Mouse (Mus musculus) small intestine, adult 2 months (tissue): ENCODE data around the gene Pdlim4.

Source experiments
- CTCF ChIP-seq: fragments of 200-500 bp; IDR thresholded peaks from 2 replicates; pipeline ENCODE4 v1.5.1; 2012; ENCODE audit warnings: low read depth, mild to moderate bottlenecking, control low read depth, inconsistent platforms, low read length, moderate library complexity, mixed read lengths; ENCODE audit not compliant: insufficient replicate concordance, insufficient read length; ENCODE audit errors: extremely low read depth
- POLR2A ChIP-seq: fragments of 200-500 bp; IDR thresholded peaks from 2 replicates; pipeline ENCODE4 v1.6.1; 2012; ENCODE audit warnings: low read depth, mild to moderate bottlenecking, control low read depth, inconsistent platforms, low read length, moderate library complexity

DNA sequence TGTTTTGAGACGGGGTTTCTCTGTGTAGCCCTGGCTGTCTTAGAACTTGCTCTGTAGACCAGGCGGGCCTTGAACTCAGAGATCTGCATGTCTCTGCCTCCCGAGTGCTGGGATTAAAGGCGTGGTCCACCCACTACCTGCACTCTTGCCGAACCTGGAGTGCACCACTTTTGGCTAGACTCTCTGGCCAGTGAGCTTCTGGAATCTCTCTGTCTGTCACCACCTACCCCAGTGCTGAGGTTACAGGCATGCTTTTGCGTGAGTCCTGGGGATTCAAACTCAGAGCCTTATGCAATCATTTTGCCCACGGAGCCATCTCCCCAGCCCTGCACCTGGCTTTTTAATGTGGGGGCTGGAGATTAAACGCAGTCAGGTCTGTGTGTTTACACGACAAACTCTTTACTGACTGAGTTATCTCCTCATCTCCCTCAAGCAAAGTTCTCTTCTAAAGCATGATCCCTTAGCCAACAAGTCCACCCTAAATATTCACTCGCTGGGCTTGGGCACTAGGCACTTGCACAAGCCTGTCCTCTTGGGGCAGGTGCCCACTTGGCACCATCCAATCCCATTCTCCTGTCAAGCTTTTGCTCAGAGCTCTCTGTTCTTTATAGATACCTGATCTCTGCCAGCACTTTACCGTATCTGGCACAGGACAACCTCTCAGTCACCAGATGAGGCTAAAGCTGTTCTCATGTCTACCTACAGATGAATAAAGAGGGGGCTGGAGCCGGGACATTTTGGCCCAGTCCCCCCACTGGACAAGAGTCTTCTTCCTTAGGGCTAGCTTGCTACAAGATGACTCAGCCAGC is 3.5 kb downstream of the Pdlim4 start:
- no peak for TF ChIP-seq CTCF
- no peak for TF ChIP-seq POLR2A
